In genomic region chr4:131577571-131577970, GRCm38 (mm10) we compare ENCODE assay signal across 23 mouse cellular contexts.
DNase-seq lines count a peak whose midpoint lies in the region; ATAC-seq and TF ChIP-seq lines count a peak whose summit lies in the region.
"Had no signal": no experiment of that assay in that cellular context is flagged by ENCODE, and none has a peak within 500 bp of the region (broad histone marks: within the 10 kb centered on the region; RNA-seq: fewer than 3 reads in every experiment).

No protein-coding gene starts in this region.

- no peaks in the 10 kb centered on the region for H3K27me3 ChIP-seq in forebrain, postnatal 0 days (ENCODE audit: insufficient read depth, low read length)
- H3K27me3 ChIP-seq in forebrain, embryonic 12.5 days, result peaks cover 10% of the 10 kb centered on the region; the same call in 1 of the 2 replicates
- H3K27me3 ChIP-seq: embryonic facial prominence, embryonic 12.5 days; Patski had no signal

- no peaks in the 10 kb centered on the region for H3K4me1 ChIP-seq in forebrain, postnatal 0 days (ENCODE audit: insufficient read depth)
- H3K4me1 ChIP-seq in forebrain, embryonic 12.5 days, result no peaks in the 10 kb centered on the region
- H3K4me1 ChIP-seq: embryonic facial prominence, embryonic 10.5 days; embryonic facial prominence, embryonic 12.5 days had no signal

- H3K4me2 ChIP-seq in forebrain, postnatal 0 days (ENCODE audit: low read depth), result no peak overlapping the region
- no peak overlapping the region for H3K4me2 ChIP-seq in forebrain, embryonic 12.5 days
- H3K4me2 ChIP-seq: embryonic facial prominence, embryonic 12.5 days had no signal

- H3K4me3 ChIP-seq in forebrain, postnatal 0 days (ENCODE audit: low read depth, low read length), result no peak overlapping the region
- H3K4me3 ChIP-seq in forebrain, embryonic 12.5 days (replicated peaks), result no peak overlapping the region
- H3K4me3 ChIP-seq: embryonic facial prominence, embryonic 10.5 days; embryonic facial prominence, embryonic 12.5 days had no signal

- no peak overlapping the region for H3K9ac ChIP-seq in forebrain, postnatal 0 days
- H3K9ac ChIP-seq in forebrain, embryonic 12.5 days, result no peak overlapping the region
- H3K9ac ChIP-seq: embryonic facial prominence, embryonic 12.5 days had no signal

- no peak overlapping the region; the same call in 1 of the 2 replicates for H3K27ac ChIP-seq in forebrain, postnatal 0 days (ENCODE audit: low read depth, low read length)
- no peak overlapping the region for H3K27ac ChIP-seq in forebrain, embryonic 12.5 days
- H3K27ac ChIP-seq: embryonic facial prominence, embryonic 10.5 days; embryonic facial prominence, embryonic 12.5 days had no signal

- H3K36me3 ChIP-seq in forebrain, postnatal 0 days (ENCODE audit: insufficient read depth), result no peaks in the 10 kb centered on the region
- H3K36me3 ChIP-seq in forebrain, embryonic 12.5 days (replicated peaks), result no peaks in the 10 kb centered on the region
- H3K36me3 ChIP-seq: embryonic facial prominence, embryonic 10.5 days; embryonic facial prominence, embryonic 12.5 days; G1E had no signal

- DNase-seq in cerebellum, postnatal 10 days, result peak; percentile 57 to 61
- peak; percentile 49 for DNase-seq in forebrain, postnatal 0 days
- peak; percentile 11 for DNase-seq in right cerebral cortex, postnatal 4 days
- no peak for DNase-seq in right cerebral cortex, postnatal 36 days (ENCODE audit: low spot score in 2 of 2)
- no peak for DNase-seq in retina, embryonic 14.5 days (ENCODE audit: low spot score)
- DNase-seq: adrenal gland, adult 8-10 months; adrenal gland, postnatal 14 days; adrenal gland, postnatal 36 days; B cell, adult 2 months; cerebellum, adult 11 months; cerebellum, adult 18-20 months; cerebellum, adult 8-10 months; cerebellum, adult 9-11 months; cerebellum, postnatal 25 days had no signal

- ATAC-seq in cerebellum, adult (ENCODE audit: insufficient number of reproducible peaks, low FRiP score, low TSS enrichment), result no peak
- ATAC-seq in forebrain, postnatal 0 days, result peak; percentile 47; the same call in 1 of the 2 replicates
- no peak for ATAC-seq in forebrain, embryonic 12.5 days (ENCODE audit: low FRiP score)
- ATAC-seq: activated CD4-positive, CD25-positive, alpha-beta regulatory T cell, adult 4 months; CD4-positive, CD25-positive, alpha-beta regulatory T cell, adult 4 months; forebrain, embryonic 16.5 days; Patski had no signal

- TF ChIP-seq CTCF in forebrain, postnatal 0 days (IDR thresholded peaks at IDR 0.05; ENCODE audit: low read depth), result no peak

- 63% methylated on average over 4 of the region's 4 CpGs for WGBS in forebrain, postnatal 0 days
- 77% methylated on average over 4 of the region's 4 CpGs for WGBS in forebrain, embryonic 12.5 days

- no peaks in the 10 kb centered on the region for H3K9me3 ChIP-seq in forebrain, postnatal 0 days (ENCODE audit: low read length)
- H3K9me3 ChIP-seq in forebrain, embryonic 12.5 days, result no peaks in the 10 kb centered on the region
- H3K9me3 ChIP-seq: embryonic facial prominence, embryonic 10.5 days; embryonic facial prominence, embryonic 12.5 days; G1E had no signal

Comparison
In these comparisons a context has a peak if more than half of its experiments do, and no peak if none do; other contexts are left out.
1. DNase-seq: peak in cerebellum, postnatal 10 days (2 of 2), forebrain, postnatal 0 days (single experiment) and right cerebral cortex, postnatal 4 days (single experiment); none in right cerebral cortex, postnatal 36 days (0 of 2) and retina, embryonic 14.5 days (single experiment).